Mouse (Mus musculus) thymus, adult 2 months (tissue): ENCODE results near the gene Wasl.

Experiments used
- CTCF ChIP-seq: fragments of 200-500 bp; IDR thresholded peaks from 2 replicates; pipeline ENCODE4 v1.5.1; 2012; ENCODE audit warnings: mild to moderate bottlenecking, control low read depth, low read length, moderate library complexity, borderline replicate concordance; ENCODE audit not compliant: control insufficient read depth, poor library complexity, insufficient read depth; ENCODE audit errors: extremely low read depth
- POLR2A ChIP-seq: fragments of 200-500 bp; IDR thresholded peaks from 2 replicates; pipeline ENCODE4 v1.6.1; 2012; ENCODE audit warnings: mild to moderate bottlenecking, low read length, control low read depth, moderate library complexity; ENCODE audit not compliant: control insufficient read depth, poor library complexity, insufficient read depth; ENCODE audit errors: extremely low read depth

DNA sequence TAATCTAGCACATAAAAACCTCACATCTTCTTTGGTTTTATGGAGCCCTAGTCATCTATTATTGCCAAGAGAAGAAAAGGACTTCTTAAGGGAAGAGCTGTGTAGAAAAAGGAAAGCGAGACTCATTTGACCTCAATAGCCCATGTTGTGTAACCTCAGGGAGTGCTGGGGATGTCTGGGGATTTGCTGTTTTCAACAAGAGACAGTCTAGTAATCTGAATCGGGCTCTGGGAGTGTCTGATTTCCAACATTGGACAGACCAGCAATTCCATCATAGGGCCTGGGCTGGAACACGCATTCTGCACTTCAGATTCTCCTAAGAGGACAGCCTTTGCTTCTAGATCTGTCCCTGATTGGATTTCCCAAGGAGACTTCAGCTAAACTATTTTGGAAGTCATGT is 81.4 kb downstream of the Wasl start:
- no peak for TF ChIP-seq CTCF
- TF ChIP-seq POLR2A = no peak
